Mouse (Mus musculus): Measurements from ENCODE around the gene D17Wsu92e.

DNA sequence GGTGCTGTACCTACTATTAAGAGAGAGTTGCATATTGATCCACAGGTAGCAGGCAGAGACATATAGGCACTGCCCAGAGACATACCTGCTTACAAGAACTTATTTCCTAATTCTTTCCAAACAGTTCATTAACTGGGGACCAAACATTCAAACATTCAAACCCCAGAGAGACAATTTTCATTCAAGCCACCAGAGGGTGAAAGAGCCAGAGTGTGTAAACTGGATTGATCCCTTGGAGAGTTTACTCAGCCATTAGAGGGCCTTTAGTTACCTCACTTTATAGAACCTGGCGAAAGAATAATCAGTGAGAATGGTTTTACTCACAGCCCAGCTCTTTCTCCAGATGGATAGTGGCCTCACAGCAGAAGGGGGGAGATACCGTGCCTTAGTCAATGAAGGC, 45.0 kb upstream of the D17Wsu92e start:
- no peak for TF ChIP-seq POLR2A (IDR thresholded peaks at IDR 0.05; ENCODE audit: insufficient read depth, low read depth, low read length)
- TF ChIP-seq EP300 (IDR thresholded peaks at IDR 0.05; ENCODE audit: insufficient read depth, low read depth, low read length), result no peak
- TF ChIP-seq CTCF (IDR thresholded peaks at IDR 0.05), result peak; percentile 18; the same call in 1 of the 2 replicates
